Mouse (Mus musculus) hindbrain, embryonic 14.5 days (tissue): ENCODE measurements around the gene Actrt3. TPM values are rescaled to one million over a fixed set of nuclear protein-coding genes. Genes with fewer than 3 reads are reported as not detected.
A peak's percentile ranks its signal among the peaks of the same experiment; 100 is the strongest.

ENCODE experiments used
- ATAC-seq: fragments of 200-750 bp; cut with Nextera tagmentation; 2 replicates; pipeline ENCODE4 v1.8.0; 2017; ENCODE audit warnings: moderate number of reproducible peaks, mild to moderate bottlenecking, moderate TSS enrichment, moderate library complexity; ENCODE audit not compliant: low FRiP score
- DNase-seq: peaks from one replicate; pipeline ENCODE4 v3.0.0-alpha.2; 2015; ENCODE audit warnings: low spot score
- H3K27ac ChIP-seq: fragments of 300-500 bp; sonication (generic); 2 replicates; pipeline ENCODE4 v1.5.1; 2014; ENCODE audit warnings: mild to moderate bottlenecking, moderate library complexity
- H3K27me3 ChIP-seq: fragments of 300-500 bp; sonication (generic); 2 replicates; pipeline ENCODE4 v1.6.1; 2014; ENCODE audit warnings: mild to moderate bottlenecking, low read length, mixed read lengths; ENCODE audit not compliant: control insufficient read depth, insufficient read depth
- H3K36me3 ChIP-seq: fragments of 300-500 bp; sonication (generic); replicated peaks from 2 replicates; pipeline ENCODE4 v1.6.1; 2014; ENCODE audit not compliant: control insufficient read depth, insufficient read depth
- H3K4me1 ChIP-seq: fragments of 300-500 bp; sonication (generic); replicated peaks from 2 replicates; pipeline ENCODE4 v1.6.1; 2014; ENCODE audit warnings: antibody characterized with exemption, low read length, mixed read lengths; ENCODE audit not compliant: control insufficient read depth, insufficient read depth
- H3K4me2 ChIP-seq: fragments of 300-500 bp; sonication (generic); replicated peaks from 2 replicates; pipeline ENCODE4 v1.6.1; 2014; ENCODE audit warnings: mild to moderate bottlenecking, moderate library complexity
- H3K4me3 ChIP-seq: fragments of 300-500 bp; sonication (generic); replicated peaks from 2 replicates; pipeline ENCODE4 v1.5.1; 2014; ENCODE audit warnings: mild to moderate bottlenecking, low read length
- H3K9ac ChIP-seq: fragments of 300-500 bp; sonication (generic); 2 replicates; pipeline ENCODE4 v1.6.1; 2014
- H3K9me3 ChIP-seq: fragments of 300-500 bp; sonication (generic); 2 replicates; pipeline ENCODE4 v1.6.1; 2016; ENCODE audit warnings: low read length; ENCODE audit not compliant: control insufficient read depth
- WGBS: fragments of 180-500 bp; shearing (Covaris S2); extraction: QIAGEN DNeasy Blood & Tissue Kit; methylation state at CpG from one replicate; pipeline ENCODE4 v1.1.7; 2014; 5-methylcytosine and 5-hydroxymethylcytosine counted together
- polyA plus RNA-seq: library from polyadenylated mRNA; unstranded; fragments of >200 nt; fragmentation: Nextera tagmentation; extraction: Ambion mirVana; gene quantifications from 2 replicates; pipeline ENCODE4 v1.2.1, GENCODE M21; 2014

Gene Actrt3
- polyA plus RNA-seq, 1 experiment from 2014 or later: 0.74 TPM

- peaks cover 85% of the 10 kb centered on the region for H3K36me3 ChIP-seq
- H3K27ac ChIP-seq: no peak overlapping the region
- DNase-seq: no peak
- no peaks in the 10 kb centered on the region; the same call in 1 of the 2 replicates for H3K4me1 ChIP-seq
- H3K27me3 ChIP-seq: no peaks in the 10 kb centered on the region
- no peaks in the 10 kb centered on the region for H3K9me3 ChIP-seq
- H3K9ac ChIP-seq: no peak overlapping the region
- WGBS: 96% methylated on average over 3 of the region's 3 CpGs
- no peak for ATAC-seq
- H3K4me3 ChIP-seq: no peak overlapping the region
- H3K4me2 ChIP-seq: no peak overlapping the region
These were observed 9.3 kb upstream of the Actrt3 start for GRCm38 (mm10) chr3:30608999-30609398.

- Histone ChIP-seq H3K27ac (peak overlapping the region; percentile 89; the same call in 1 of the 2 replicates), H3K9ac (peak overlapping the region; percentile 79), H3K9me3 (no peaks in the 10 kb centered on the region), H3K4me2 (peak overlapping the region; percentile 82), H3K36me3 (peaks cover 36% of the 10 kb centered on the region), H3K27me3 (no peaks in the 10 kb centered on the region), H3K4me1 (peaks cover 15% of the 10 kb centered on the region; the same call in 1 of the 2 replicates), H3K4me3 (peak overlapping the region; percentile 73)
- ATAC-seq: no peak
- DNase-seq: no peak
- 37% methylated on average over 10 of the region's 10 CpGs for WGBS
These were observed 3.5 kb upstream of the Actrt3 start for GRCm38 (mm10) chr3:30603256-30603655.

- H3K4me2 ChIP-seq: peak overlapping the region; percentile 82
- H3K4me3 ChIP-seq: peak overlapping the region; percentile 73
- under 1% methylated on average over 27 of the region's 27 CpGs for WGBS
- no peak for DNase-seq
- H3K9me3 ChIP-seq: no peaks in the 10 kb centered on the region
- peaks cover 15% of the 10 kb centered on the region; the same call in 1 of the 2 replicates for H3K4me1 ChIP-seq
- H3K27me3 ChIP-seq: no peaks in the 10 kb centered on the region
- H3K27ac ChIP-seq: peak overlapping the region; percentile 89
- peaks cover 31% of the 10 kb centered on the region for H3K36me3 ChIP-seq
- no peak; the same call in 1 of the 2 replicates for ATAC-seq
- H3K9ac ChIP-seq: peak overlapping the region; percentile 79
These were observed 3.0 kb upstream of the Actrt3 start for GRCm38 (mm10) chr3:30602740-30603098.

GRCm38 (mm10) chr3:30602065-30602739 is 2.5 kb upstream of the Actrt3 start, which contains the start of gene Mynn:
Mynn (plus strand) TSS chr3:30602065.
- Histone ChIP-seq H3K27ac (peak within 1 kb of the TSS; percentile 89), H3K4me2 (peak within 1 kb of the TSS; percentile 82), H3K36me3 (peaks cover 26% of the 10 kb centered on the region), H3K4me3 (peak within 1 kb of the TSS; percentile 73), H3K27me3 (no peaks in the 10 kb centered on the region), H3K9me3 (no peaks in the 10 kb centered on the region), H3K9ac (peak within 1 kb of the TSS; percentile 79), H3K4me1 (peaks cover 15% of the 10 kb centered on the region; the same call in 1 of the 2 replicates)
- ATAC-seq (peak; percentile 96), DNase-seq (peak; percentile 94)
- WGBS: under 1% methylated on average over 40 of the region's 40 CpGs

- no peak for ATAC-seq
- H3K27ac ChIP-seq: peak overlapping the region; percentile 89
These were observed 1.9 kb upstream of the Actrt3 start for GRCm38 (mm10) chr3:30601610-30602064.

GRCm38 (mm10) chr3:30601175-30601574 is 1.4 kb upstream of the Actrt3 start:
- Histone ChIP-seq H3K27me3 (no peaks in the 10 kb centered on the region), H3K4me1 (peaks cover 15% of the 10 kb centered on the region; the same call in 1 of the 2 replicates), H3K27ac (0 out of 2 replicates have a peak overlapping the region, but pooled peaks have one; percentile 68), H3K9me3 (no peaks in the 10 kb centered on the region), H3K4me2 (peak overlapping the region; percentile 82), H3K4me3 (peak overlapping the region; percentile 73), H3K36me3 (peaks cover 20% of the 10 kb centered on the region), H3K9ac (no peak overlapping the region)
- WGBS: under 1% methylated on average over 17 of the region's 17 CpGs
- peak; percentile 38 for ATAC-seq
- DNase-seq: peak; percentile 99

More at GRCm38 (mm10) chr3:30601610-30602064, 1.9 kb upstream of the Actrt3 start:
- no peak for DNase-seq
- H3K9me3 ChIP-seq: no peaks in the 10 kb centered on the region
- 2% methylated on average over 13 of the region's 13 CpGs for WGBS
- no peaks in the 10 kb centered on the region for H3K27me3 ChIP-seq
- H3K4me2 ChIP-seq: peak overlapping the region; percentile 82
- H3K4me3 ChIP-seq: peak overlapping the region; percentile 73
- peaks cover 15% of the 10 kb centered on the region; the same call in 1 of the 2 replicates for H3K4me1 ChIP-seq
- peak overlapping the region; percentile 79 for H3K9ac ChIP-seq
- H3K36me3 ChIP-seq: peaks cover 23% of the 10 kb centered on the region

GRCm38 (mm10) chr3:30600717-30601116 is 978 bp upstream of the Actrt3 start:
- peak overlapping the region; percentile 73 for H3K4me3 ChIP-seq
- WGBS: 0% methylated on average over 14 of the region's 14 CpGs
- peak overlapping the region; percentile 10; the same call in 1 of the 2 replicates for H3K27ac ChIP-seq
- no peak for DNase-seq
- no peaks in the 10 kb centered on the region for H3K9me3 ChIP-seq
- peak overlapping the region; percentile 82 for H3K4me2 ChIP-seq
- H3K9ac ChIP-seq: peak overlapping the region; percentile 44
- H3K4me1 ChIP-seq: peaks cover 20% of the 10 kb centered on the region; the same call in 1 of the 2 replicates
- ATAC-seq: no peak
- H3K27me3 ChIP-seq: no peaks in the 10 kb centered on the region
- peaks cover 15% of the 10 kb centered on the region for H3K36me3 ChIP-seq

- DNase-seq: no peak
- 82% methylated on average over 7 of the region's 7 CpGs for WGBS
- ATAC-seq: no peak
These were observed 2.5 kb downstream of the Actrt3 start for GRCm38 (mm10) chr3:30597271-30597670.

GRCm38 (mm10) chr3:30595111-30595832 is 4.5 kb downstream of the Actrt3 start:
- Histone ChIP-seq H3K27me3 (no peaks in the 10 kb centered on the region), H3K4me2 (peak overlapping the region; percentile 56), H3K4me3 (peak overlapping the region; percentile 68), H3K9me3 (no peaks in the 10 kb centered on the region), H3K4me1 (peaks cover 16% of the 10 kb centered on the region; the same call in 1 of the 2 replicates), H3K36me3 (no peaks in the 10 kb centered on the region), H3K9ac (peak overlapping the region; percentile 74), H3K27ac (peak overlapping the region; percentile 72)
- DNase-seq: peak; percentile 70
- ATAC-seq: peak; percentile 76
- WGBS: 0% methylated on average over 62 of the region's 62 CpGs

More at GRCm38 (mm10) chr3:30597271-30597670, 2.5 kb downstream of the Actrt3 start:
- no peak overlapping the region for H3K27ac ChIP-seq
- H3K27me3 ChIP-seq: no peaks in the 10 kb centered on the region
- peaks cover 16% of the 10 kb centered on the region; the same call in 1 of the 2 replicates for H3K4me1 ChIP-seq
- H3K4me2 ChIP-seq: no peak overlapping the region
- no peak overlapping the region for H3K4me3 ChIP-seq
- H3K9ac ChIP-seq: no peak overlapping the region
- no peaks in the 10 kb centered on the region for H3K36me3 ChIP-seq
- H3K9me3 ChIP-seq: no peaks in the 10 kb centered on the region
